Mouse (Mus musculus) right cerebral cortex, adult 2 months (tissue): Measurements from ENCODE around the gene Snrpn.

Experiments
- DNase-seq, 2 experiments: peaks; one replicate each; pipeline ENCODE4 v3.0.0; 2021 to 2022; ENCODE audit warnings: low spot score in 2 of 2

Snrpn gene

GRCm38 (mm10) chr7:60139742-60140480 lies at the start of gene Snrpn:
TSS of gene Snrpn (minus strand) at chr7:60140219.
- peak in 1 of 2 experiments; percentile 23 for DNase-seq

DNA sequence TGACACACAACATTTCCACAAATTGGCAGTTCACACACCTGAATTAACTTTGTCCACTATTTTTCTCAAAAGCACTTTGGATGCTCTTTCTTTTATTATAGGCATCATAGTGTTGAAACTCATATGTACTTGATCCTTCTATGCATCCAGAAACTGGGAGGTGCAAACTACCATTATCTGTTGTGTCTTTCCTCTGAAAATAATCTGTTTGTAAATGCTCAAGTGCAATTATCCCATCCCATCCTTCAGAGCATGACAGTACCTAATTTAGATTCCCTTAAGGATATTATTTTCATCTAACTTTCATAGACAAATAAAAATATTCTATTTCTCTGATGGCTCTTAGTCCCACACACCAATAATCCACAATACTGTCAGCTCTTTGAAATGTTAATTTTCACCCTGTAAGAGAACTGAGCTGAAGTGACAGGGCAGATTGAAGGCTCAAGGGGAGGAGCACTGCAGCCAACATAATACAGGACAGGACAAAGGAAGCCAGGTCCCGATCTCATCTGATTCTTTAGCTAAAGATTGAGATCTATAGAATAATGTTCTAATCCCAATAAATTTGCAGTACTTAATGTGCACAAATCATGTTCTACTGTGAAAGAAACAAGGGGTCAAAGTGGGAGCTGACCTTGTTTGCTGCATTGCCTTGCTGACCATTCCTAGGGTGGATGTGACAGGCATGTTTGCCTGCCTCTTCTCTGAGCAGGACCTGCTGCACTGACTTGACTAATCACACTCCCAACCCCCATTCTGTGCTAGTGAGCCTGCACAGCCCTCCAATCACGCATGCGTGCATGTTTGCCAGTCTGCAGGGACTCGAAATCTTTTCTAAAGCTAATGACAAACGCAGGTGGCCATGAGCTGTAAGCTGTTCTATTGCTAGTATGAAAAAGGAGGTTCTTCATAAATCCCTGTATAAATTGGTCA lies 30.5 kb upstream of the Snrpn start:
- DNase-seq = peak; percentile 30 to 36

- no peak for DNase-seq
These were observed 14.7 kb downstream of the Snrpn start for GRCm38 (mm10) chr7:60125332-60125731.

- peak; percentile 2 to 5 for DNase-seq
These were observed 16.9 kb downstream of the Snrpn start for GRCm38 (mm10) chr7:60123086-60123624.

- no peak for DNase-seq
These were observed 17.5 kb downstream of the Snrpn start for GRCm38 (mm10) chr7:60122434-60123085.

DNA sequence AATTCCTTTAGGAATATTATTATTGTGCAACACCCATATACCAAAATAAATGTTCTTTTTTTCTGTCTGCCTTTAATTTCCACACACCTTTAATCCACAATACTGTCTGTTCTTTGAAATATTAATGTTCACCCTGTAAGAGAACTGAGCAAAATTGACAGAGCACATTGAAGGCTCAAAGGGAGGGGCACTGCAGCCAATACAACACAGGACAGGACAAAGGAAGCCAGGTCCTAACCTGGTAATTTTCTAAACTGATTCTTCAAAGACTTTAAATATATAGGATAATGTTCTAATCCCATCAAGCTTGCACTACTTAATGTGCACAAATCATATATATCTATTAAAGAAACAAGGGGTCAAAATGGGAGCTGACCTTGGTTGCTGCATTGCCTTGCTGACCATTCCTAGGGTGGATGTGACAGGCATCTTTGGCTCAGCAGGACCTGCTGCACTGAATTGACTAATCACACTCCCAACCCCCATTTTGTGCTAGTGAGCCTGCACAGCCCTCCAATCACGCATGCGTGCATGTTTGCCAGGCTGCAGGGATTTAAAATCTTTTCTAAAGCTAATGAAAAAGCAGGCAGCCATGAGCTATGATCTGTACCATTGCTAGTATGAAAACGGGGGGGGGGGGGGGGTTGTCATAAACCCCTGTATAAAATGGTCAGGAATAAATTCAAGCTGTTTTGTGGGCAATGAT lies 42.7 kb downstream of the Snrpn start:
- peak in 1 of 2 experiments; percentile 13 for DNase-seq

DNA sequence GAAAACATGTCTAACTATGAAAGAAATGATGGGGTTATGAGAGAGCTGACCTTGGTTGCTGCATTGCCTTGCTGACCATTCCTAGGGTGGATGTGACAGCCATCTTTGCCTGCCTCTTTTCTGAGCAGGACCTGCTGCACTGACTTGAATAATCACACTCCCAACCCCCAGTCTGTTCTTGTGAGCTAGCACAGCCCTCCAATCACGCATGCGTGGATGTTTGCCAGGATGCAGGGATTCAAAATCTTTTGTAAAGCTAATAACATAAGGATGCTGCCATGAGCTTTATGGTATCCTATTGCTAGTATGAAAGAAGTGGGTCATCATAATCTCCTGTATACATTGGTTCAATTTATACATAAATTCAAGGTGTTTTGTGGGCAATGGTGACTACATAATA lies 63.7 kb downstream of the Snrpn start:
- DNase-seq = no peak

DNA sequence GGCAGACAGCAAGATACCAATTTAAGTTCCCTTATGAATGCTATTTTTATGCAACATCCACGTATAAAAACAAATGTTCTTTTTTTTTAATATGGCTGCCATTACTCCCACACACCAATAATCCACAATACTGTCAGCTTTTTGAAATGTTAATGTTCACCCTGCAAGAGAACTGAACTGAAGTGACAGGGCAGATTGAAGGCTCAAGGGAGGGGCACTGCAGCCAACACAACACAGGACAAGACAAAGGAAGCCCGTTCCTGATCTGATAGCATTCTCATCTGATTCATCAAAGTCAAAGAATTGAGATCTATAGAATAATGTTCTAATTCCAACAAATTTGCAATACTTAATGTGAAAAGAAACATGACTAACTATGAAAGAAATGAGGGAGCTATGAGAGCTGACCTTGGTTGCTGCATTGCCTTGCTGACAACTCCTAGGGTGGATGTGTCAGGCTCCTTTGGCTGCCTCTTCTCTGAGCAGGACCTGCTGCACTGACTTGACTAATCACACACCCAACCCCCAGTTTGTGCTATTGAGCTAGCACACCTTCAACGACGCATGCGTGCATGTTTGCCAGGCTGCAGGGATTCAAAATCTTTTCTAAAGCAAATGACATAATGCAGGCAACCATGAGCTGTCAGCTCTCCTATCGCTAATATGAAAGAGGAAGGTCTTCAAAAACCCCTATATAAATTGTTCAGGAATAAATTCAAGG lies 92.4 kb downstream of the Snrpn start:
- peak; percentile 50 to 66 for DNase-seq

DNA sequence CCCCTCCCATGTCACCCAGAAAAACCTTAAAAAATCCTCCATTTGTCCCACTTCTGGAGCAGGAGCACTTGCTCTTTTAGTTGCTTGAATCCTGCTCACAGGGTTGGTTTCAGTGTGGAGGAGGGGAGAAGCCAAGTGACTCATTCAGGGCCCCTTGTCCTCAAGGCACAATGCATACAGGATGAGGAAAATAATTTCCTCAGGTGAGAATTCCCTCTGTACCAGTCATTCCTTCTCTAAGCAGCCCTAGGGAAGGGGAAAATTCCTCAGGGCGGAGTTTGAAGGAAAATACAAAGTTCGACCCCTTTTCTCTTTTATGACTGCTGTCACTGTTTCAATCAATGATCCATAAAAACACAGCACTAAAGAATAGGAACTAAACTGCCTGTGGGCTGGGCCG lies 126.8 kb downstream of the Snrpn start:
- DNase-seq = no peak

DNA sequence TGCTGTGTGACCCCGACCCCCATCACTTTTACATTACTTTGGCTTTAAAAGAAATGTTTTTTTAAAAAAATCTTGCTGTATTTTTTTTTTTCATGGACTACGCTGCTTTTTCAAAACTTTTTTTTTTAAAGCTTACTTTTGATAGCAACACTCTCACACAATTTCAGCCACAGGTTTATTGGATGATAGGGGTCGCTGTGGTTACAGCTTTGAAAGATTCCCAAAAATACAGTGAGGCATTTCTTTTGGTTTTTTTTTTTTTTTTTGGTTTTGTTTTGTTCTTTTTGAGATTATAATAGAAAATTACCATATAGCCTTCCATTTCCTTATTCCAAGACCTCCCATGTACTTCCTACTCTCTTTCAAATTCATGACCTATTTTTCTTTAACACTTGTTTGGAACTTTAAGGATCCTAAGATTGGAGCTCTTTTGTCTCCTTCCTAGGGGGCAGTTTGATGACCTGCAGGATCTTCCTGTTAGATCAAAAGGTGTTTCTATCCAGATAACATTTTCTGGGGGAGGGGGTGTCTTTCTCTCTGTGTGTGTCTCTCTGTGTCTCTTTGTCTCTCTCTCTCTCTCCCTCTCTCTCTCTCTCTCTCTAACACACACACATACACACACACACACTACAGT lies 132.2 kb downstream of the Snrpn start:
- DNase-seq = no peak

DNA sequence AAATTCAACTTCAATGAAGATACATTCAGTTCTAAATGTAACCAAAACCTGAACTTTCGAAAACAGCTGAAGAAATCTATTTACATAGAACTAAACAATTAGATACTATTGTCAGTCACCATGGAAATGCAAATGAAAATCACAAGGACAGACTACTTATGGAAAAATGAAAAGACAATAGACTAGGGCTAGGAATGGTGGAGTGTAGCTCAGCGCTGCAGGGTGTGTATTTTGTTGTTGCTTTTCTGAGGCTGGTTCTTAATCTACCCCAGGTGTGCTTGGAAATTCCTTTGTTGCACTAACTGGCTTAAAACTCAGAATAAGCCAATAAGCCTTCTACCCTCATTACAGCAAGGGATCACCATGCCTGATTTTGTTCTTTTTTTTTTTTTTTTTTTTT lies 133.8 kb downstream of the Snrpn start:
- DNase-seq = no peak

DNA sequence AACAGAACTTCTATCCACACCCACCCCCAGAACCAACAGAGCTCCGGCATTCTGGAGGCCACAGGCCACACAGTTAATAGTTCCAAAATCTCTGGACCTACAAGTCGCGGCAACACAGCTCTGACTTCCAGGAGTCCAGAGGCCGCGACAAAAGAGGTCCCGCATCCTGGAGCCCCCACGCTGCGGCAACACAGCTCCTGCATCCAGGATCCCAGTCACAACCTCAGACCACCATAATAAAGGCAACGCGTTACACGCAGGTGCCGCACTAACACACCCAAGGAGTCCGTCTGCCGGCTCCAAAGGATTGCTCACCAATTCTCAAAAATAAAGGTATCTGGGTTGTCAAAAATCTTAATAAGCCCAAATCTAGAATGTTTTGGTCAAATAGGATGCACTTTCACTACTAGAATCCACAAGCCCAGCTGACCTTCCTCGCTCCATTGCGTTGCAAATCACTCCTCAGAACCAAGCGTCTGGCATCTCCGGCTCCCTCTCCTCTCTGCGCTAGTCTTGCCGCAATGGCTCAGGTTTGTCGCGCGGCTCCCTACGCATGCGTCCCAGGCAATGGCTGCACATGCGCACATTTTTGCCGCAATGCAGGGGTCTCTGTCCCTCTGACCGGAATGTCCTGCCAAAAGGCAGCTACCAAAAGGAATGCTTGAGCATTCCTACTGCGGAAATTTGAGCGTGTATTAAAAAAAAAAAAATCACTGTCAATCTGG lies 135.3 kb downstream of the Snrpn start, which contains the start of the genes Snurf and Gm38393:
Snurf (minus strand) TSS at position 444 of the 725 bp plus-strand sequence.
Gm38393 (minus strand) TSS at position 459 of the 725 bp plus-strand sequence.
- DNase-seq = peak; percentile 78 to 83

GRCm38 (mm10) chr7:60003921-60004605 lies 136.0 kb downstream of the Snrpn start:
- peak; percentile 10 to 28 for DNase-seq

GRCm38 (mm10) chr7:60003006-60003865 lies 136.8 kb downstream of the Snrpn start:
- peak; percentile 33 to 50 for DNase-seq

GRCm38 (mm10) chr7:59978646-59979045 lies 161.4 kb downstream of the Snrpn start:
- DNase-seq = no peak
